Mouse (Mus musculus): ENCODE measurements at regions not wholly inside any gene's neighbourhood (a gene's known extent, or its start where the extent isn't known, plus 50 kb on each side); places are given as distances from the start of the nearest gene placed in this dataset.

DNA sequence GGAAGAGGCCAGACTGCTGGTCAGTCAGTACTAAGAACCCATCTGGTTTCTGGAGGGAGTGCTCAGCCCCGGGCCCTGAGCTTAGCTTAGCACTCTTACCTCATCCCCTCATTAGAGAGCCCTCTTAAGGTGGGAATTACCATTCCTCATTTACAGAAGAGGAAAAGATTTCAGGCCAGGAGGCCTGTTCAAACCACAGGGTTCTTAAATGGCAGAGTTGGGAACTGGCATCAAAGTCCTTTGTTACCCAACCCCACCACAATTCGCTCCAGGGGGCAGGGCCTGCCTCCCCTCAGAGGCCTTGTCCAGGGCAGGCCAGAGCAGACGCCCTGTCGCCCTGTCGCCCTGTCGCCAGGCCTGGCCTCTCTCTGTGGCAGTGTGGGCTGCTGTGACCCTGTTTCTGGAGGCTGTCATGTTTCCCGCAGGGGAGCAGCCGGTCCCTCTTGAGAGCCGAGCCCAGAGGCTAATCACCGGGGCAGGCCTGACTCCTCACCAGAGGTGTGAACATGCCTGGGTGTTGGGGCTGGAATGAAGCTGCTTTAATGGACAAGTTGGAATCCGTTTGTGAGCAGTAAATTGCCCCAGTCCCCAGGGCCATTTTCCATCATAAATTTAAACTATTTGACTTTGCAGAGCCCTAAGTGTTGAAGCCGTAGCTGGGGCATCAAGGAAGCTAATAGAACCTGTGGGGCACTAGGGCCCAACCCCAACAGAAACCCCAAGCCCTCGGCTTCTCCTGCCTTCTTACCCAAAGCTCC lies 116.9 kb upstream of the Haao start:
- Histone ChIP-seq H3K27me3 (replicated peaks; ENCODE audit: control insufficient read depth, insufficient read depth, low read length) (no peaks in the 10 kb centered on the region), H3K27ac (ENCODE audit: insufficient read depth, low read depth, low read length) (no peak overlapping the region), H3K36me3 (ENCODE audit: control insufficient read depth, insufficient read depth, low read length) (no peaks in the 10 kb centered on the region), H3K4me1 (ENCODE audit: control insufficient read depth, insufficient read depth, low read length) (peaks cover 14% of the 10 kb centered on the region), H3K4me3 (ENCODE audit: insufficient read depth, low read depth, low read length) (no peak overlapping the region)
- TF ChIP-seq POLR2A (IDR thresholded peaks at IDR 0.05; ENCODE audit: low read depth, low read length) (no peak), CTCF (conservative IDR thresholded peaks at IDR 0.05; ENCODE audit: insufficient read depth, insufficient read length, low read depth, low read length) (no peak)
- no peak for DNase-seq
- WGBS: 77% methylated on average over 13 of the region's 13 CpGs

GRCm38 (mm10) chr17:83963561-83963960 lies 115.8 kb upstream of the Haao start:
- TF ChIP-seq POLR2A (IDR thresholded peaks at IDR 0.05; ENCODE audit: low read depth, low read length) (no peak), CTCF (conservative IDR thresholded peaks at IDR 0.05; ENCODE audit: insufficient read depth, insufficient read length, low read depth, low read length) (no peak)
- Histone ChIP-seq H3K27ac (ENCODE audit: insufficient read depth, low read depth, low read length) (no peak overlapping the region), H3K36me3 (ENCODE audit: control insufficient read depth, insufficient read depth, low read length) (no peaks in the 10 kb centered on the region), H3K4me1 (ENCODE audit: control insufficient read depth, insufficient read depth, low read length) (peaks cover 24% of the 10 kb centered on the region), H3K27me3 (replicated peaks; ENCODE audit: control insufficient read depth, insufficient read depth, low read length) (no peaks in the 10 kb centered on the region), H3K4me3 (ENCODE audit: insufficient read depth, low read depth, low read length) (no peak overlapping the region)
- 83% methylated on average over 8 of the region's 8 CpGs for WGBS
- DNase-seq: no peak

DNA sequence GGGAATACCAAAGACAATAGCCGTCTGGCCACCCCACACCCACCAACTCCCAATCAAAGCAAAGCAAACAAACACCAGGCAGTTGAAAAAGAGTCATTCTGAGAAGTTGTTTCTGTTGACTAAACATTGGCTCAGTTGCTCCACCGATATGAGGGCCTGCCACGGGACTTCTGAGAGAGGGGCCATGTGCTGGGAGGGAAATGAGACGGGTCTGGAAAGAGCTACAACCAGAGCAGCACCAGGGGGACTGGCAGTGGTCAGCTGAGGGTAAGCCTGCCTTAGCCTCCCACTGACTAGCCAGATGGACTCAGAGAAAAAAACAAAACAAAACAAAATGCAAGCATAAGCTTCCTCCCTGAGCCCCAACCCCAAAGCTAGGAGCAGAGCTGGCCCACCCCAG lies 115.1 kb upstream of the Haao start:
- WGBS: 81% methylated on average over 4 of the region's 4 CpGs
- no peak overlapping the region for H3K27ac ChIP-seq (ENCODE audit: insufficient read depth, low read depth, low read length)
- no peak overlapping the region for H3K4me3 ChIP-seq (ENCODE audit: insufficient read depth, low read depth, low read length)
- H3K27me3 ChIP-seq (replicated peaks; ENCODE audit: control insufficient read depth, insufficient read depth, low read length): no peaks in the 10 kb centered on the region
- peaks cover 31% of the 10 kb centered on the region for H3K4me1 ChIP-seq (ENCODE audit: control insufficient read depth, insufficient read depth, low read length)
- DNase-seq: no peak
- TF ChIP-seq POLR2A (IDR thresholded peaks at IDR 0.05; ENCODE audit: low read depth, low read length): no peak
- TF ChIP-seq CTCF (conservative IDR thresholded peaks at IDR 0.05; ENCODE audit: insufficient read depth, insufficient read length, low read depth, low read length): no peak
- H3K36me3 ChIP-seq (ENCODE audit: control insufficient read depth, insufficient read depth, low read length): no peaks in the 10 kb centered on the region

DNA sequence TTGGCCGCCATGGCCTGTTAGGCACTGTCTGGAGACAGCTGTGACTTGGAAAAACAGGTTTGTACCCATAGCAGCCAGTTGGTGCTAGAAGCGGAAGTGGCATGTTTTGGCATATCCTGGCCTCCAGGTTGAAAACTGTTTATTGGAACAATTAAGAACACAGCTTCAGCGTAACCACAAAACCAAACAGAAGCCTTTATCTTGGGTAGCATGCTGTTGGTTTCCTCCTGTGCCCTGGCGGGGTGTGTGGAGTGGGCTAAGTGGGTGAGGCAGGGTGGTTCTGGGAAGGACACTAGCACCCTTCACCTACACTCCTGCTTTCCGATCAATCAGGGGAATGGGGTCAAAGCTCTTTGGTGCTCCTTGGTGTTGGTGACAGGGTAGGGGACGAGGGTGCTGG lies 114.4 kb upstream of the Haao start:
- Histone ChIP-seq H3K4me1 (ENCODE audit: control insufficient read depth, insufficient read depth, low read length) (peaks cover 34% of the 10 kb centered on the region), H3K4me3 (ENCODE audit: insufficient read depth, low read depth, low read length) (no peak overlapping the region), H3K36me3 (ENCODE audit: control insufficient read depth, insufficient read depth, low read length) (no peaks in the 10 kb centered on the region), H3K27ac (ENCODE audit: insufficient read depth, low read depth, low read length) (no peak overlapping the region), H3K27me3 (replicated peaks; ENCODE audit: control insufficient read depth, insufficient read depth, low read length) (no peaks in the 10 kb centered on the region)
- DNase-seq: no peak
- TF ChIP-seq CTCF (conservative IDR thresholded peaks at IDR 0.05; ENCODE audit: insufficient read depth, insufficient read length, low read depth, low read length) (no peak), POLR2A (IDR thresholded peaks at IDR 0.05; ENCODE audit: low read depth, low read length) (no peak)
- WGBS: 86% methylated on average over 6 of the region's 6 CpGs

GRCm38 (mm10) chr17:83960821-83961220 lies 113.1 kb upstream of the Haao start:
- Histone ChIP-seq H3K27me3 (replicated peaks; ENCODE audit: control insufficient read depth, insufficient read depth, low read length) (no peaks in the 10 kb centered on the region), H3K36me3 (ENCODE audit: control insufficient read depth, insufficient read depth, low read length) (no peaks in the 10 kb centered on the region), H3K27ac (ENCODE audit: insufficient read depth, low read depth, low read length) (peak overlapping the region; percentile 29), H3K4me3 (ENCODE audit: insufficient read depth, low read depth, low read length) (no peak overlapping the region), H3K4me1 (ENCODE audit: control insufficient read depth, insufficient read depth, low read length) (peaks cover 46% of the 10 kb centered on the region)
- WGBS: 60% methylated on average over 7 of the region's 7 CpGs
- TF ChIP-seq POLR2A (IDR thresholded peaks at IDR 0.05; ENCODE audit: low read depth, low read length) (no peak), CTCF (conservative IDR thresholded peaks at IDR 0.05; ENCODE audit: insufficient read depth, insufficient read length, low read depth, low read length) (no peak)
- no peak for DNase-seq

DNA sequence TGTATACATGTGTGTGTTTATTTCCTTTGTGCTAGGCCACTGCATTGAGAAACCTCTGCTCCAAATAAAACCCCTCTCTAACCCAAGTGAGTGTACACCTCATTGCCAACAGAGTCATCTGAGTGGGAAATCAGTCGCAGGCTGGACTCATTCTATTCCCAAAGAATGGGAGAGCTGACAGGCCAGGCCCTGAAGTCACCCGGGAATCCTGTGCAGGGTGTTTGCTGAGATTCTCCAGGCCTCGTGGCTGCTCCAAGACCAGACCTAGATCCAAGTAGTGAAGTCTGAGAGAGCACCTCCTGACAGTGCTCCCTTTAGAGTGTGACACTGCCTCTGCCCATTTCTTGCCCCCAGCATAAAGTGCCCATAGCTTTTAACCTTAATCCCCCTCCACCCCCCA lies 112.4 kb upstream of the Haao start:
- H3K27ac ChIP-seq (ENCODE audit: insufficient read depth, low read depth, low read length): peak overlapping the region; percentile 11; the same call in 1 of the 2 replicates
- no peak overlapping the region for H3K4me3 ChIP-seq (ENCODE audit: insufficient read depth, low read depth, low read length)
- peaks cover 52% of the 10 kb centered on the region for H3K4me1 ChIP-seq (ENCODE audit: control insufficient read depth, insufficient read depth, low read length)
- TF ChIP-seq CTCF (conservative IDR thresholded peaks at IDR 0.05; ENCODE audit: insufficient read depth, insufficient read length, low read depth, low read length): no peak
- DNase-seq: no peak
- no peaks in the 10 kb centered on the region for H3K27me3 ChIP-seq (replicated peaks; ENCODE audit: control insufficient read depth, insufficient read depth, low read length)
- H3K36me3 ChIP-seq (ENCODE audit: control insufficient read depth, insufficient read depth, low read length): no peaks in the 10 kb centered on the region
- WGBS: 59% methylated on average over 3 of the region's 3 CpGs

DNA sequence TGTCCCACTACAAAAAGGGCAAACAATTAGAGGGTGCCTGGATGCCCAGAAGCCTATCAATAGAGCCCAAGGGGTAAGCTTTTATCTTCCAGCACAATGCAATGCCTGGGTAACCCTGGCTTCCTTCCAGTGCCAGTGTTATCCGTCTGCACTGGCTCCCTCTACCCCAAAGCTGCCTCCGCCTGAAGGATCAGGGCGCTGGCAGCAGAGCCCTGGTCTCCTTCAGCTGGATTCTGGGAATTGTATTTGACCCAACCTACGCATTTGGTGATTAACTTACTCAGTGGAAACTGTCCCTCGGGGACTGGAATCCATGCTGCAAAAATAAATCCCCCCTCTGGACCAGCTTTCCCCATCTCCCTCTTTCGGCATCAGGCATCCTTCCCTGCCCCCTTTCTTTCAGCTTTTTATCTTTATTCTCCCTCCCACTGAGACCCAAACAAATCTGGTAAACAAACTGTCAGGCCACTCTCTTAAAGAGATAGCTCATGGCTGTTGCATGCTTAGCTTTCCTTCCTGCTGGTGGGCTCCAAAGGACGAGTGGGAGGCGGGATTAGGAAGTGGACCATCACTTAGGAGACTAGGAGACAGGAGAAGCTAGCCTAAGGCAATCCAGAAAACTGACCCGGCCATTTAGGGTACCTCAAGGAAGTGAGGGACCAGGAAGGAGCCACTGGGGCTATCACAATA lies 111.5 kb upstream of the Haao start:
- WGBS: 41% methylated on average over 9 of the region's 9 CpGs
- peaks cover 59% of the 10 kb centered on the region for H3K4me1 ChIP-seq (ENCODE audit: control insufficient read depth, insufficient read depth, low read length)
- H3K27ac ChIP-seq (ENCODE audit: insufficient read depth, low read depth, low read length): peak overlapping the region; percentile 65
- no peak for TF ChIP-seq POLR2A (IDR thresholded peaks at IDR 0.05; ENCODE audit: low read depth, low read length)
- TF ChIP-seq CTCF (conservative IDR thresholded peaks at IDR 0.05; ENCODE audit: insufficient read depth, insufficient read length, low read depth, low read length): no peak
- no peaks in the 10 kb centered on the region for H3K27me3 ChIP-seq (replicated peaks; ENCODE audit: control insufficient read depth, insufficient read depth, low read length)
- peak; percentile 83 for DNase-seq
- H3K4me3 ChIP-seq (ENCODE audit: insufficient read depth, low read depth, low read length): no peak overlapping the region
- H3K36me3 ChIP-seq (ENCODE audit: control insufficient read depth, insufficient read depth, low read length): no peaks in the 10 kb centered on the region
